In genomic region chr9:48461545-48461944, GRCm38 (mm10) we compare ENCODE assay signal across 27 mouse cellular contexts. TPM values are rescaled to one million over a fixed set of nuclear protein-coding genes. Genes with fewer than 3 reads are reported as not detected.
DNase-seq lines count a peak whose midpoint lies in the region; ATAC-seq lines count a peak whose summit lies in the region.
"Had no signal": no experiment of that assay in that cellular context is flagged by ENCODE, and none has a peak within 500 bp of the region (broad histone marks: within the 10 kb centered on the region; RNA-seq: fewer than 3 reads in every experiment).

No protein-coding gene starts in this region.

- H3K4me2 ChIP-seq in forebrain, embryonic 13.5 days: no peak overlapping the region
- H3K4me2 ChIP-seq: embryonic facial prominence, embryonic 12.5 days; heart, embryonic 13.5 days; neural tube, embryonic 15.5 days had no signal

- peaks cover 8% of the 10 kb centered on the region; the same call in 1 of the 2 replicates for H3K9me3 ChIP-seq in forebrain, embryonic 13.5 days (replicated peaks)
- H3K9me3 ChIP-seq: heart, embryonic 13.5 days; neural tube, embryonic 15.5 days had no signal

- 0 out of 2 replicates have a peak, but pooled peaks cover 3% of the 10 kb centered on the region for H3K36me3 ChIP-seq in forebrain, embryonic 13.5 days (ENCODE audit: poor library complexity, severe bottlenecking)
- H3K36me3 ChIP-seq: embryonic facial prominence, embryonic 12.5 days; neural tube, embryonic 15.5 days had no signal

- H3K4me1 ChIP-seq in forebrain, embryonic 13.5 days: no peaks in the 10 kb centered on the region
- H3K4me1 ChIP-seq: embryonic facial prominence, embryonic 12.5 days; heart, embryonic 13.5 days; neural tube, embryonic 15.5 days had no signal

- no peak overlapping the region for H3K27ac ChIP-seq in forebrain, embryonic 13.5 days
- H3K27ac ChIP-seq: embryonic facial prominence, embryonic 12.5 days; gastrocnemius, adult 2 months; heart, embryonic 13.5 days; liver, embryonic 14.5 days; neural tube, embryonic 15.5 days had no signal

- no peak for ATAC-seq in forebrain, embryonic 13.5 days
- ATAC-seq: forebrain, embryonic 16.5 days; hindbrain, embryonic 16.5 days had no signal

- DNase-seq in adrenal gland, adult 2 months: peak; percentile 61
- DNase-seq in adrenal gland, postnatal 25 days: no peak
- peak; percentile 65 to 72 for DNase-seq in B cell, adult 2 months
- DNase-seq in adrenal gland, postnatal 36 days: peak; percentile 26 to 42
- DNase-seq in mesoderm, embryonic 11.5 days (ENCODE audit: low read depth, low spot score): peak; percentile 7
- no peak for DNase-seq in left cerebral cortex, adult 11 months (ENCODE audit: low spot score)
- no peak for DNase-seq in kidney, postnatal 14 days
- DNase-seq: cerebellum, adult 8-10 months; cerebellum, postnatal 25 days; gastrocnemius, adult 2 months; gastrocnemius, postnatal 36 days; heart, postnatal 14 days; kidney, adult 2 months; kidney, postnatal 4 days; liver; lung, adult 2 months; lung, postnatal 10 days; midbrain, embryonic 14.5 days; right cerebral cortex, postnatal 25 days; spleen, adult 18-20 months had no signal

- no peaks in the 10 kb centered on the region for H3K27me3 ChIP-seq in forebrain, embryonic 13.5 days
- H3K27me3 ChIP-seq: embryonic facial prominence, embryonic 12.5 days; heart, embryonic 13.5 days; neural tube, embryonic 15.5 days had no signal

- H3K9ac ChIP-seq in forebrain, embryonic 13.5 days: no peak overlapping the region
- H3K9ac ChIP-seq: embryonic facial prominence, embryonic 12.5 days; heart, embryonic 13.5 days; liver, embryonic 14.5 days; neural tube, embryonic 15.5 days had no signal

- WGBS in forebrain, embryonic 13.5 days: 93% methylated on average over 3 of the region's 3 CpGs

- no peak overlapping the region for H3K4me3 ChIP-seq in forebrain, embryonic 13.5 days
- H3K4me3 ChIP-seq: embryonic facial prominence, embryonic 12.5 days; gastrocnemius, adult 2 months; heart, embryonic 13.5 days; neural tube, embryonic 15.5 days had no signal

RNA-seq across cellular contexts. Expression of gene Rexo2, which starts 18.9 kb away (rescaled TPM):
- total RNA-seq in adrenal gland, adult 2 months (2021): 100 to 1,000 TPM; 143 to 150 TPM
- 52.6 and 65.1 TPM in 2 replicates for polyA plus RNA-seq in adrenal gland, adult 2 months (2012; rRNA removed)
- total RNA-seq in adrenal gland, postnatal 25 days (2021): 112 and 121 TPM in 2 replicates
- total RNA-seq in adrenal gland, postnatal 36 days (2021): 100 to 1,000 TPM; 131 TPM
- 99.8 and 105 TPM in 2 replicates for polyA plus RNA-seq in forebrain, embryonic 13.5 days (2015; fragmentation: Nextera tagmentation; extraction: Ambion mirVana)

RNA-seq across cellular contexts. Expression of gene Rbm7, which starts 33.6 kb away (rescaled TPM):
- total RNA-seq in adrenal gland, adult 2 months (2021): 10 to 100 TPM; 65.6 to 70.5 TPM
- 10.1 and 11.0 TPM in 2 replicates for polyA plus RNA-seq in adrenal gland, adult 2 months (2012; rRNA removed)
- total RNA-seq in adrenal gland, postnatal 25 days (2021): 64.6 and 70.8 TPM in 2 replicates
- total RNA-seq in adrenal gland, postnatal 36 days (2021): 10 to 100 TPM; 72.7 to 80.7 TPM
- polyA plus RNA-seq in forebrain, embryonic 13.5 days (2015; fragmentation: Nextera tagmentation; extraction: Ambion mirVana): 122 TPM in 2 replicates

RNA-seq across cellular contexts. Expression of gene Gm5617, which starts 33.7 kb away (rescaled TPM):
- 10 to 100 TPM; 47.1 to 47.9 TPM for total RNA-seq in adrenal gland, adult 2 months (2021)
- 149 and 188 TPM in 2 replicates for polyA plus RNA-seq in adrenal gland, adult 2 months (2012; rRNA removed)
- 54.3 and 55.8 TPM in 2 replicates for total RNA-seq in adrenal gland, postnatal 25 days (2021)
- 10 to 100 TPM; 36.7 to 62.8 TPM for total RNA-seq in adrenal gland, postnatal 36 days (2021)
- polyA plus RNA-seq in forebrain, embryonic 13.5 days (2015; fragmentation: Nextera tagmentation; extraction: Ambion mirVana): 35.1 and 41.5 TPM in 2 replicates

Comparison
In these comparisons a context has a peak if more than half of its experiments do, and no peak if none do; other contexts are left out.
1. DNase-seq: peak in adrenal gland, adult 2 months (single experiment), B cell, adult 2 months (2 of 2), adrenal gland, postnatal 36 days (2 of 2) and mesoderm, embryonic 11.5 days (single experiment); none in adrenal gland, postnatal 25 days (single experiment), left cerebral cortex, adult 11 months (single experiment) and kidney, postnatal 14 days (single experiment).